Mouse (Mus musculus) liver, adult 2 months (tissue): ENCODE measurements around the gene St8sia2.

Experiments used
- CTCF ChIP-seq: fragments of 200-500 bp; IDR thresholded peaks from 2 replicates; pipeline ENCODE4 v1.5.1; 2011; ENCODE audit warnings: low read depth, low read length, control low read depth
- POLR2A ChIP-seq: fragments of 200-500 bp; IDR thresholded peaks from 2 replicates; pipeline ENCODE4 v1.6.1; 2011; ENCODE audit warnings: low read length, control low read depth; ENCODE audit not compliant: insufficient read depth; ENCODE audit errors: extremely low read depth

- TF ChIP-seq CTCF (no peak), POLR2A (no peak)
Observed at GRCm38 (mm10) chr7:73933036-73933435, 80.5 kb downstream of the St8sia2 start.
